Mouse (Mus musculus): ENCODE data around the gene Sucnr1. TPM values are rescaled to one million over a fixed set of nuclear protein-coding genes. Genes with fewer than 3 reads are reported as not detected.

Gene Sucnr1
- 0.10 TPM in 1 of 2 replicates, not detected in the other for polyA plus RNA-seq (2015; fragmentation: Nextera tagmentation; extraction: Ambion mirVana)

- Histone ChIP-seq H3K4me2 (ENCODE audit: low read length) (no peak within 1 kb of the TSS), H3K9ac (ENCODE audit: low read depth, low read length) (no peak within 1 kb of the TSS), H3K4me3 (ENCODE audit: low read length) (no peak within 1 kb of the TSS), H3K27me3 (replicated peaks; ENCODE audit: control insufficient read depth, insufficient read depth, low read length) (no peaks in the 10 kb centered on the region), H3K36me3 (ENCODE audit: control insufficient read depth, insufficient read depth, low read length) (no peaks in the 10 kb centered on the region), H3K4me1 (ENCODE audit: control insufficient read depth, insufficient read depth, low read depth, low read length) (no peaks in the 10 kb centered on the region), H3K27ac (ENCODE audit: low read depth, low read length) (no peak within 1 kb of the TSS), H3K9me3 (ENCODE audit: control insufficient read depth, low read length) (no peaks in the 10 kb centered on the region)
- 40% methylated on average over 4 of the region's 4 CpGs for WGBS
- peak; percentile 76 for ATAC-seq
These were observed at the start of gene Sucnr1 for GRCm38 (mm10) chr3:60081648-60082047. Gene Sucnr1, plus strand, starts transcription at chr3:60081869.

- no peaks in the 10 kb centered on the region for H3K4me1 ChIP-seq (ENCODE audit: control insufficient read depth, insufficient read depth, low read depth, low read length)
- H3K4me3 ChIP-seq (ENCODE audit: low read length): no peak overlapping the region
- H3K36me3 ChIP-seq (ENCODE audit: control insufficient read depth, insufficient read depth, low read length): no peaks in the 10 kb centered on the region
- H3K27ac ChIP-seq (ENCODE audit: low read depth, low read length): no peak overlapping the region
- H3K27me3 ChIP-seq (replicated peaks; ENCODE audit: control insufficient read depth, insufficient read depth, low read length): no peaks in the 10 kb centered on the region
- no peak overlapping the region for H3K9ac ChIP-seq (ENCODE audit: low read depth, low read length)
- ATAC-seq: no peak
- no peak overlapping the region for H3K4me2 ChIP-seq (ENCODE audit: low read length)
- WGBS: 80% methylated on average over 3 of the region's 3 CpGs
- H3K9me3 ChIP-seq (ENCODE audit: control insufficient read depth, low read length): no peaks in the 10 kb centered on the region
These were observed 35.3 kb upstream of the Sucnr1 start for GRCm38 (mm10) chr3:60046221-60046913.

GRCm38 (mm10) chr3:60053231-60053927 is 28.3 kb upstream of the Sucnr1 start:
- no peak for ATAC-seq
- H3K36me3 ChIP-seq (ENCODE audit: control insufficient read depth, insufficient read depth, low read length): no peaks in the 10 kb centered on the region
- no peaks in the 10 kb centered on the region for H3K4me1 ChIP-seq (ENCODE audit: control insufficient read depth, insufficient read depth, low read depth, low read length)
- no peak overlapping the region for H3K9ac ChIP-seq (ENCODE audit: low read depth, low read length)
- H3K4me2 ChIP-seq (ENCODE audit: low read length): no peak overlapping the region
- H3K4me3 ChIP-seq (ENCODE audit: low read length): no peak overlapping the region
- H3K9me3 ChIP-seq (ENCODE audit: control insufficient read depth, low read length): no peaks in the 10 kb centered on the region
- no peaks in the 10 kb centered on the region for H3K27me3 ChIP-seq (replicated peaks; ENCODE audit: control insufficient read depth, insufficient read depth, low read length)
- H3K27ac ChIP-seq (ENCODE audit: low read depth, low read length): no peak overlapping the region
- WGBS: 81% methylated on average over 3 of the region's 3 CpGs

DNA sequence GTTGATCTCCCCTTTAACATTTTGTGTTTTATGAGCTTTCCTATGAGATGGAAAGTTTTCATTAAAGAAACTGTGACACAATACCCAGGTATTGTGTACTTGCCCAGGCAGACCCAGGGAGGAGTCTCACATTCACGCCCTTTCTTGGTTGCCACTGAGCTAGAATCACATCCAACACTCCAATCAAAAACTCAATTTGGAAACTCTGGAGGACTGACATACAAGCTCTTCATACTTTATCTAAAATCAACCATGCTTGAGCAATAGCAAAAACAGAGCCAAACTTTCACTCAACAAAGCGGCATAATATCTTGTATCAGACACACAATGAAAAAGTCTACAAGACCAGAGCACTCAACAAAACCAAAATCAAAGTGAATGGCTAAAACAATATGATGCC is 27.7 kb upstream of the Sucnr1 start:
- Histone ChIP-seq H3K36me3 (ENCODE audit: control insufficient read depth, insufficient read depth, low read length) (no peaks in the 10 kb centered on the region), H3K4me1 (ENCODE audit: control insufficient read depth, insufficient read depth, low read depth, low read length) (no peaks in the 10 kb centered on the region), H3K4me3 (ENCODE audit: low read length) (no peak overlapping the region), H3K27ac (ENCODE audit: low read depth, low read length) (no peak overlapping the region), H3K9me3 (ENCODE audit: control insufficient read depth, low read length) (no peaks in the 10 kb centered on the region), H3K27me3 (replicated peaks; ENCODE audit: control insufficient read depth, insufficient read depth, low read length) (no peaks in the 10 kb centered on the region), H3K4me2 (ENCODE audit: low read length) (no peak overlapping the region), H3K9ac (ENCODE audit: low read depth, low read length) (no peak overlapping the region)
- 91% methylated on average over 2 of the region's 2 CpGs for WGBS
- ATAC-seq: no peak

DNA sequence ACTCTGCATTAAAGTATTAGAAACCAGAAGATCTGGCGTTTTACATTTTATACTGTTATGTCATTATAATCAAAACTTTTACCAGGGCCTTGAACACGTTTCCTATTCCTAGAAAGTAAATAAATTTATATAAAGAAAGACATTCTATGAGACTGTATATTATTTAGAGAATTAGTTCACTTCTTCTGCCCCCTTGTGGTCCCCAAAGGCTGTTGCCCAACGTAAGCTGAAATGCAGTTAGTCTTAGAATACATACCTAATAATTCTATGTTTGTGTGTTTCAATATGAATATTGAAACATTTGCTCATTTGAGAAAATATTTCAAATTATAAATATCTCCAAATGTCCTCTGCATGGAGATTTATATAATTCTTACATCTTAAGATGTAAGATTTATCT is 25.2 kb upstream of the Sucnr1 start:
- H3K36me3 ChIP-seq (ENCODE audit: control insufficient read depth, insufficient read depth, low read length): no peaks in the 10 kb centered on the region
- H3K27ac ChIP-seq (ENCODE audit: low read depth, low read length): no peak overlapping the region
- no peaks in the 10 kb centered on the region for H3K27me3 ChIP-seq (replicated peaks; ENCODE audit: control insufficient read depth, insufficient read depth, low read length)
- WGBS: 27% methylated on average over 3 of the region's 3 CpGs
- H3K9me3 ChIP-seq (ENCODE audit: control insufficient read depth, low read length): no peaks in the 10 kb centered on the region
- H3K4me2 ChIP-seq (ENCODE audit: low read length): no peak overlapping the region
- H3K9ac ChIP-seq (ENCODE audit: low read depth, low read length): no peak overlapping the region
- H3K4me1 ChIP-seq (ENCODE audit: control insufficient read depth, insufficient read depth, low read depth, low read length): no peaks in the 10 kb centered on the region
- no peak overlapping the region for H3K4me3 ChIP-seq (ENCODE audit: low read length)
- ATAC-seq: no peak

GRCm38 (mm10) chr3:60057070-60057808 is 24.4 kb upstream of the Sucnr1 start:
- WGBS: 89% methylated on average over 2 of the region's 2 CpGs
- Histone ChIP-seq H3K27me3 (replicated peaks; ENCODE audit: control insufficient read depth, insufficient read depth, low read length) (no peaks in the 10 kb centered on the region), H3K9me3 (ENCODE audit: control insufficient read depth, low read length) (no peaks in the 10 kb centered on the region), H3K4me3 (ENCODE audit: low read length) (no peak overlapping the region), H3K4me2 (ENCODE audit: low read length) (no peak overlapping the region), H3K27ac (ENCODE audit: low read depth, low read length) (no peak overlapping the region), H3K9ac (ENCODE audit: low read depth, low read length) (no peak overlapping the region), H3K36me3 (ENCODE audit: control insufficient read depth, insufficient read depth, low read length) (no peaks in the 10 kb centered on the region), H3K4me1 (ENCODE audit: control insufficient read depth, insufficient read depth, low read depth, low read length) (no peaks in the 10 kb centered on the region)
- ATAC-seq: no peak

- no peak for ATAC-seq
- Histone ChIP-seq H3K4me1 (ENCODE audit: control insufficient read depth, insufficient read depth, low read depth, low read length) (no peaks in the 10 kb centered on the region), H3K9me3 (ENCODE audit: control insufficient read depth, low read length) (no peaks in the 10 kb centered on the region), H3K4me2 (ENCODE audit: low read length) (no peak overlapping the region), H3K36me3 (ENCODE audit: control insufficient read depth, insufficient read depth, low read length) (no peaks in the 10 kb centered on the region), H3K27ac (ENCODE audit: low read depth, low read length) (no peak overlapping the region), H3K9ac (ENCODE audit: low read depth, low read length) (no peak overlapping the region), H3K27me3 (replicated peaks; ENCODE audit: control insufficient read depth, insufficient read depth, low read length) (no peaks in the 10 kb centered on the region), H3K4me3 (ENCODE audit: low read length) (no peak overlapping the region)
- WGBS: 75% methylated on average over 1 of the region's 1 CpGs
These were observed 23.9 kb upstream of the Sucnr1 start for GRCm38 (mm10) chr3:60057809-60058082.

- no peak for ATAC-seq
- WGBS: 86% methylated on average over 1 of the region's 1 CpGs
- Histone ChIP-seq H3K9ac (ENCODE audit: low read depth, low read length) (no peak overlapping the region), H3K4me1 (ENCODE audit: control insufficient read depth, insufficient read depth, low read depth, low read length) (no peaks in the 10 kb centered on the region), H3K36me3 (ENCODE audit: control insufficient read depth, insufficient read depth, low read length) (no peaks in the 10 kb centered on the region), H3K27me3 (replicated peaks; ENCODE audit: control insufficient read depth, insufficient read depth, low read length) (no peaks in the 10 kb centered on the region), H3K9me3 (ENCODE audit: control insufficient read depth, low read length) (no peaks in the 10 kb centered on the region), H3K4me2 (ENCODE audit: low read length) (no peak overlapping the region), H3K27ac (ENCODE audit: low read depth, low read length) (no peak overlapping the region), H3K4me3 (ENCODE audit: low read length) (no peak overlapping the region)
These were observed 2.7 kb upstream of the Sucnr1 start for GRCm38 (mm10) chr3:60078883-60079415.

DNA sequence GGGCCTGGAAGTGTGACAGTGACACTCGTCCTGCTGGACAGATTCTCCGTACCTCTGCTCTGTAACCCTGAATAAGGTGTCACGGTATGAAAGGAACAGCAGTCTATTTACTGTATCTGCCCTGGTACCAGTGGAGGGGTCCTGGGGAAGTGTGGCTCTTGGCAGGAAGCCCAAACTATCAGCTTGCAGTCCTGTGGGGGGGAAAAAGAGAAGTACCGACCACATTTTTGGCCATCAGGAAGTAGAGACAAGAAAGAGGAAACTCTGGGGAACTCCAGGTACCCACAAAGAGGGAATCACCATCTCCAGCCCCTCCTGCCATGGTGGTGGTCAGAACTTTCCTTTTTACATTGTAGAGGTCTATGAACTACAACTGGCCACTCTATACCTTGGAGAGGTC is 1.1 kb upstream of the Sucnr1 start:
- WGBS: 39% methylated on average over 4 of the region's 4 CpGs
- no peaks in the 10 kb centered on the region for H3K27me3 ChIP-seq (replicated peaks; ENCODE audit: control insufficient read depth, insufficient read depth, low read length)
- H3K27ac ChIP-seq (ENCODE audit: low read depth, low read length): no peak overlapping the region
- no peaks in the 10 kb centered on the region for H3K4me1 ChIP-seq (ENCODE audit: control insufficient read depth, insufficient read depth, low read depth, low read length)
- no peak overlapping the region for H3K4me2 ChIP-seq (ENCODE audit: low read length)
- ATAC-seq: no peak
- no peak overlapping the region for H3K4me3 ChIP-seq (ENCODE audit: low read length)
- no peak overlapping the region for H3K9ac ChIP-seq (ENCODE audit: low read depth, low read length)
- no peaks in the 10 kb centered on the region for H3K36me3 ChIP-seq (ENCODE audit: control insufficient read depth, insufficient read depth, low read length)
- no peaks in the 10 kb centered on the region for H3K9me3 ChIP-seq (ENCODE audit: control insufficient read depth, low read length)

Data from hindbrain, embryonic 16.5 days (tissue).